In genomic region chr7:66200383-66200782, GRCm38 (mm10) we compare ENCODE assay signal across 16 mouse cellular contexts.
A peak's percentile ranks its signal among the peaks of the same experiment; 100 is the strongest.
DNase-seq lines count a peak whose midpoint lies in the region; ATAC-seq and TF ChIP-seq lines count a peak whose summit lies in the region.
"Had no signal": no experiment of that assay in that cellular context is flagged by ENCODE, and none has a peak within 500 bp of the region (broad histone marks: within the 10 kb centered on the region; RNA-seq: fewer than 3 reads in every experiment).

No protein-coding gene starts in this region.

- no peak for TF ChIP-seq EP300 in liver, postnatal 0 days (IDR thresholded peaks at IDR 0.05; ENCODE audit: low read depth)

- no peak for TF ChIP-seq CTCF in midbrain, postnatal 0 days (IDR thresholded peaks at IDR 0.05)
- no peak for TF ChIP-seq CTCF in liver, postnatal 0 days (IDR thresholded peaks at IDR 0.05; ENCODE audit: low read depth)

- H3K9ac ChIP-seq in hindbrain, embryonic 15.5 days: no peak overlapping the region
- no peak overlapping the region for H3K9ac ChIP-seq in hindbrain, embryonic 14.5 days
- H3K9ac ChIP-seq in midbrain, postnatal 0 days (replicated peaks; ENCODE audit: low read length, poor library complexity, severe bottlenecking): no peak overlapping the region
- no peak overlapping the region for H3K9ac ChIP-seq in midbrain, embryonic 11.5 days (ENCODE audit: low read length)
- no peak overlapping the region for H3K9ac ChIP-seq in limb, embryonic 13.5 days
- H3K9ac ChIP-seq in liver, postnatal 0 days (replicated peaks): no peak overlapping the region
- H3K9ac ChIP-seq: forebrain, embryonic 12.5 days; stomach, embryonic 15.5 days had no signal

- DNase-seq in hindbrain, embryonic 14.5 days (ENCODE audit: low spot score): no peak
- no peak for DNase-seq in midbrain, postnatal 0 days (ENCODE audit: low spot score)
- no peak for DNase-seq in midbrain, embryonic 11.5 days (ENCODE audit: low spot score, missing footprints)
- DNase-seq in liver, postnatal 0 days: no peak
- DNase-seq in T-cell, adult 2 months (ENCODE audit: low spot score): no peak
- DNase-seq: gastrocnemius, postnatal 14 days; kidney, postnatal 36 days; layer of hippocampus, adult 9-11 months; lung, postnatal 36 days; spleen, adult 18-20 months; thymus, adult 2 months had no signal

- no peak overlapping the region for H3K4me3 ChIP-seq in hindbrain, embryonic 15.5 days
- H3K4me3 ChIP-seq in hindbrain, embryonic 14.5 days (replicated peaks; ENCODE audit: low read length): no peak overlapping the region
- no peak overlapping the region for H3K4me3 ChIP-seq in midbrain, postnatal 0 days (ENCODE audit: low read depth, low read length)
- H3K4me3 ChIP-seq in midbrain, embryonic 11.5 days (ENCODE audit: low read depth, low read length): no peak overlapping the region
- H3K4me3 ChIP-seq in limb, embryonic 13.5 days: no peak overlapping the region
- H3K4me3 ChIP-seq in liver, postnatal 0 days (ENCODE audit: low read depth, low read length): no peak overlapping the region
- H3K4me3 ChIP-seq: forebrain, embryonic 12.5 days; stomach, embryonic 15.5 days had no signal

- H3K4me1 ChIP-seq in hindbrain, embryonic 15.5 days (replicated peaks): peaks cover 12% of the 10 kb centered on the region
- H3K4me1 ChIP-seq in hindbrain, embryonic 14.5 days (replicated peaks; ENCODE audit: control insufficient read depth, insufficient read depth, low read length): peaks cover 6% of the 10 kb centered on the region; the same call in 1 of the 2 replicates
- peaks cover 6% of the 10 kb centered on the region; the same call in 1 of the 2 replicates for H3K4me1 ChIP-seq in midbrain, postnatal 0 days (ENCODE audit: insufficient read depth, low read length)
- H3K4me1 ChIP-seq in midbrain, embryonic 11.5 days (ENCODE audit: control insufficient read depth, insufficient read depth, low read length): no peaks in the 10 kb centered on the region
- H3K4me1 ChIP-seq in limb, embryonic 13.5 days: peaks cover 40% of the 10 kb centered on the region
- H3K4me1 ChIP-seq in liver, postnatal 0 days (ENCODE audit: insufficient read depth): peaks cover 58% of the 10 kb centered on the region

- no peaks in the 10 kb centered on the region for H3K36me3 ChIP-seq in hindbrain, embryonic 15.5 days
- H3K36me3 ChIP-seq in hindbrain, embryonic 14.5 days (replicated peaks; ENCODE audit: control insufficient read depth, insufficient read depth): no peaks in the 10 kb centered on the region
- H3K36me3 ChIP-seq in midbrain, postnatal 0 days (ENCODE audit: insufficient read depth, low read length): no peaks in the 10 kb centered on the region
- H3K36me3 ChIP-seq in midbrain, embryonic 11.5 days (ENCODE audit: control insufficient read depth, insufficient read depth, low read length): no peaks in the 10 kb centered on the region
- H3K36me3 ChIP-seq in limb, embryonic 13.5 days: no peaks in the 10 kb centered on the region
- no peaks in the 10 kb centered on the region for H3K36me3 ChIP-seq in liver, postnatal 0 days (replicated peaks; ENCODE audit: insufficient read depth, low read length)
- H3K36me3 ChIP-seq: forebrain, embryonic 12.5 days; G1E; stomach, embryonic 15.5 days had no signal

- no peaks in the 10 kb centered on the region for H3K27me3 ChIP-seq in hindbrain, embryonic 15.5 days
- no peaks in the 10 kb centered on the region for H3K27me3 ChIP-seq in hindbrain, embryonic 14.5 days (ENCODE audit: control insufficient read depth, insufficient read depth, low read length)
- H3K27me3 ChIP-seq in midbrain, postnatal 0 days (ENCODE audit: insufficient read depth, low read length): no peaks in the 10 kb centered on the region
- H3K27me3 ChIP-seq in midbrain, embryonic 11.5 days (ENCODE audit: control insufficient read depth, insufficient read depth, low read length): no peaks in the 10 kb centered on the region
- H3K27me3 ChIP-seq in limb, embryonic 13.5 days: no peaks in the 10 kb centered on the region
- no peaks in the 10 kb centered on the region for H3K27me3 ChIP-seq in liver, postnatal 0 days (ENCODE audit: insufficient read depth, low read length)
- H3K27me3 ChIP-seq: forebrain, embryonic 12.5 days; stomach, embryonic 15.5 days had no signal

- no peak overlapping the region for H3K4me2 ChIP-seq in hindbrain, embryonic 15.5 days
- no peak overlapping the region for H3K4me2 ChIP-seq in hindbrain, embryonic 14.5 days (replicated peaks)
- H3K4me2 ChIP-seq in midbrain, postnatal 0 days (ENCODE audit: low read depth, low read length, poor library complexity, severe bottlenecking): no peak overlapping the region
- no peak overlapping the region for H3K4me2 ChIP-seq in midbrain, embryonic 11.5 days
- H3K4me2 ChIP-seq in limb, embryonic 13.5 days (replicated peaks): no peak overlapping the region
- no peak overlapping the region for H3K4me2 ChIP-seq in liver, postnatal 0 days (ENCODE audit: low read depth, low read length)
- H3K4me2 ChIP-seq: forebrain, embryonic 12.5 days; stomach, embryonic 15.5 days had no signal

- peak overlapping the region; percentile 27; the same call in 1 of the 2 replicates for H3K27ac ChIP-seq in hindbrain, embryonic 15.5 days (replicated peaks)
- H3K27ac ChIP-seq in hindbrain, embryonic 14.5 days: no peak overlapping the region
- H3K27ac ChIP-seq in midbrain, postnatal 0 days (ENCODE audit: low read depth, low read length): 0 out of 2 replicates have a peak overlapping the region, but pooled peaks have one; percentile 6
- H3K27ac ChIP-seq in midbrain, embryonic 11.5 days (ENCODE audit: low read depth, low read length): no peak overlapping the region
- peak overlapping the region; percentile 52 for H3K27ac ChIP-seq in limb, embryonic 13.5 days
- H3K27ac ChIP-seq in liver, postnatal 0 days (ENCODE audit: low read depth): peak overlapping the region; percentile 72
- H3K27ac ChIP-seq: forebrain, embryonic 12.5 days; stomach, embryonic 15.5 days had no signal

- ATAC-seq in hindbrain, embryonic 15.5 days (ENCODE audit: low FRiP score, low read depth): no peak; the same call in 1 of the 2 replicates
- no peak for ATAC-seq in hindbrain, embryonic 14.5 days (ENCODE audit: low FRiP score)
- no peak for ATAC-seq in midbrain, postnatal 0 days (ENCODE audit: low FRiP score)
- ATAC-seq in midbrain, embryonic 11.5 days (ENCODE audit: low FRiP score): no peak
- no peak; the same call in 1 of the 2 replicates for ATAC-seq in limb, embryonic 13.5 days (ENCODE audit: low FRiP score, low read depth)
- no peak for ATAC-seq in liver, postnatal 0 days

- no peaks in the 10 kb centered on the region for H3K9me3 ChIP-seq in hindbrain, embryonic 15.5 days
- no peaks in the 10 kb centered on the region; the same call in 1 of the 2 replicates for H3K9me3 ChIP-seq in hindbrain, embryonic 14.5 days (ENCODE audit: control insufficient read depth, low read length)
- H3K9me3 ChIP-seq in midbrain, postnatal 0 days (ENCODE audit: low read length): no peaks in the 10 kb centered on the region
- H3K9me3 ChIP-seq in midbrain, embryonic 11.5 days (ENCODE audit: control insufficient read depth, low read length): no peaks in the 10 kb centered on the region
- H3K9me3 ChIP-seq in limb, embryonic 13.5 days: no peaks in the 10 kb centered on the region
- 0 out of 2 replicates have a peak, but pooled peaks cover 2% of the 10 kb centered on the region for H3K9me3 ChIP-seq in liver, postnatal 0 days (ENCODE audit: low read length)
- H3K9me3 ChIP-seq: forebrain, embryonic 12.5 days; G1E; stomach, embryonic 15.5 days had no signal

- WGBS in hindbrain, embryonic 15.5 days: 82% methylated on average over 3 of the region's 3 CpGs
- WGBS in hindbrain, embryonic 14.5 days: 87% methylated on average over 3 of the region's 3 CpGs
- WGBS in midbrain, postnatal 0 days: 86% methylated on average over 3 of the region's 3 CpGs
- 84% methylated on average over 3 of the region's 3 CpGs for WGBS in midbrain, embryonic 11.5 days
- 79% methylated on average over 3 of the region's 3 CpGs for WGBS in limb, embryonic 13.5 days
- 85% methylated on average over 3 of the region's 3 CpGs for WGBS in liver, postnatal 0 days (ENCODE audit: insufficient replicate concordance)

Comparison
In these comparisons a context has a peak if more than half of its experiments do, and no peak if none do; other contexts are left out.
1. H3K27ac ChIP-seq: peak in hindbrain, embryonic 15.5 days (single experiment), midbrain, postnatal 0 days (single experiment), limb, embryonic 13.5 days (single experiment) and liver, postnatal 0 days (single experiment); none in hindbrain, embryonic 14.5 days (single experiment) and midbrain, embryonic 11.5 days (single experiment).